16 mouse cellular contexts compared by ENCODE assay signal in the genomic region with DNA sequence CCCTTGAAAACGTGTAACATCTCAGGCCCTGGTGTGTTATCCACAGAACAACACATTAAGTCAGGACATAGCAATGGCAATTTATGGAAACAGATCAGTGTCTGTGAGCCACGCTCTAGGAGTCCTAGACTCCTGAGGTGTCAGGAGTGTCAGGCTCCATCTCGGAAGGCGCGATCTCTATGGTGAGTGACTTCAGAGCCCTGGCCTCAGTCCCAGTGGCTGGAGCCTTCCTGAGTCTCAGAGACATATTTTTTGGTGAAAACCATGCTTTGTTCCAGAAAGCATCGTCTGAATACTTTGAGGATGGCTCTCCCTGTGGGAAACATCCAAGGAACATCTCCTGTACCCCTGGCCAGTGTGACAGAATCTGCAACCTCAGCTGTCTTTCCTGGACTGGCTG.
"Had no signal": no experiment of that assay in that cellular context is flagged by ENCODE, and none has a peak within 500 bp of the region (broad histone marks: within the 10 kb centered on the region; RNA-seq: fewer than 3 reads in every experiment).

No protein-coding gene starts in this region.

- H3K9ac ChIP-seq: neural tube, embryonic 13.5 days; neural tube, embryonic 15.5 days; stomach, embryonic 15.5 days had no signal

- H3K36me3 ChIP-seq: neural tube, embryonic 13.5 days; neural tube, embryonic 15.5 days; stomach, embryonic 15.5 days had no signal

- H3K4me3 ChIP-seq: neural tube, embryonic 13.5 days; neural tube, embryonic 15.5 days; stomach, embryonic 15.5 days had no signal

- H3K4me2 ChIP-seq: neural tube, embryonic 13.5 days; neural tube, embryonic 15.5 days; stomach, embryonic 15.5 days had no signal

- H3K27ac ChIP-seq: neural tube, embryonic 13.5 days; neural tube, embryonic 15.5 days; stomach, embryonic 15.5 days; stomach, postnatal 0 days had no signal

- DNase-seq: retina, postnatal 1 day; right cerebral cortex, adult 18-20 months; right cerebral cortex, postnatal 14 days; right cerebral cortex, postnatal 25 days; right cerebral cortex, postnatal 4 days; spleen, adult 18-20 months; thymus, adult 18-20 months; thymus, adult 2 months; thymus, postnatal 14 days; thymus, postnatal 25 days; thymus, postnatal 36 days; thymus, postnatal 4 days had no signal

- H3K9me3 ChIP-seq: neural tube, embryonic 13.5 days; neural tube, embryonic 15.5 days; stomach, embryonic 15.5 days had no signal
